Mouse (Mus musculus): Measurements from ENCODE around the gene Flot2.

DNA sequence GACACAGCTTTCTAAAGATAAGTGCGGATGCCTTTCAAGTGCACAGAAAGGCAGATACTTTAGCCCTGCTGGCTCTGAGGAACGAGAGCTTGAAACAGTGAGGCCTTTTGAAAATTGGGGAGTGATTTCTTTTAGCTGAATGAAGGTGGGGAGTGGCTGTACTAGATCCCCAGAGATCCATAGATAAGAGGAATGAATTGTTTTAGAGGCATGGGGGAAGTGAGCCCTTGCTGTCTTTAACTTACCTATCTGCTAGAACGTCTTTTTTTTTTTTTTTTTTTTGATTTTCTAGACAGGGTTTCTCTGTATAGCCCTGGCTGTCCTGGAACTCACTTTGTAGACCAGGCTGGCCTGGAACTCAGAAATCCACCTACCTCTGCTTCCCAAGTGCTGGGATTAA is 59.3 kb downstream of the Flot2 start:
- TF ChIP-seq CTCF (IDR thresholded peaks at IDR 0.05; ENCODE audit: low read depth) (no peak), EP300 (IDR thresholded peaks at IDR 0.05; ENCODE audit: low read depth) (no peak)

Data from heart, postnatal 0 days (tissue).